Mouse (Mus musculus): ENCODE results near the gene Mgat5.

Mgat5 gene

GRCm38 (mm10) chr1:127219161-127219560, 14.3 kb downstream of the Mgat5 start:
- DNase-seq = no peak

- no peak for DNase-seq
These were observed 14.8 kb downstream of the Mgat5 start for GRCm38 (mm10) chr1:127219621-127220020.

- DNase-seq = no peak
These were observed 17.4 kb downstream of the Mgat5 start for GRCm38 (mm10) chr1:127221998-127222736.

- DNase-seq = no peak
These were observed 20.2 kb downstream of the Mgat5 start for GRCm38 (mm10) chr1:127225060-127225459.

- no peak for DNase-seq
These were observed 24.2 kb downstream of the Mgat5 start for GRCm38 (mm10) chr1:127229011-127229410.

- DNase-seq = no peak
These were observed 25.7 kb downstream of the Mgat5 start for GRCm38 (mm10) chr1:127230468-127230867.

GRCm38 (mm10) chr1:127233191-127233651, 28.4 kb downstream of the Mgat5 start:
- no peak for DNase-seq

- DNase-seq = no peak
These were observed 30.3 kb downstream of the Mgat5 start for GRCm38 (mm10) chr1:127235157-127235556.

- no peak for DNase-seq
These were observed 31.6 kb downstream of the Mgat5 start for GRCm38 (mm10) chr1:127236396-127236795.

- DNase-seq = no peak
These were observed 34.1 kb downstream of the Mgat5 start for GRCm38 (mm10) chr1:127238871-127239314.

- DNase-seq = no peak
These were observed 35.1 kb downstream of the Mgat5 start for GRCm38 (mm10) chr1:127239914-127240313.

- DNase-seq = no peak
These were observed 37.5 kb downstream of the Mgat5 start for GRCm38 (mm10) chr1:127242151-127242887.

- no peak for DNase-seq
These were observed 38.2 kb downstream of the Mgat5 start for GRCm38 (mm10) chr1:127242888-127243588.

- DNase-seq = no peak
These were observed 39.4 kb downstream of the Mgat5 start for GRCm38 (mm10) chr1:127244054-127244770.

GRCm38 (mm10) chr1:127246158-127246557, 41.3 kb downstream of the Mgat5 start:
- no peak for DNase-seq

GRCm38 (mm10) chr1:127248433-127248832, 43.6 kb downstream of the Mgat5 start:
- DNase-seq = no peak

- DNase-seq = no peak
These were observed 44.8 kb downstream of the Mgat5 start for GRCm38 (mm10) chr1:127249621-127250020.

GRCm38 (mm10) chr1:127250313-127250712, 45.5 kb downstream of the Mgat5 start:
- DNase-seq = no peak

- DNase-seq = no peak
These were observed 46.9 kb downstream of the Mgat5 start for GRCm38 (mm10) chr1:127251751-127252150.

- no peak for DNase-seq
These were observed 52.2 kb downstream of the Mgat5 start for GRCm38 (mm10) chr1:127257005-127257404.

- no peak for DNase-seq
These were observed 54.9 kb downstream of the Mgat5 start for GRCm38 (mm10) chr1:127259669-127260068.

GRCm38 (mm10) chr1:127260969-127261368, 56.2 kb downstream of the Mgat5 start:
- DNase-seq = peak; percentile 15
